Mouse (Mus musculus) C2C12 (cell line): ENCODE data around the gene Nrros. TPM values are rescaled to one million over a fixed set of nuclear protein-coding genes. Genes with fewer than 3 reads are reported as not detected.
"Not testable (repeated sequence)": the region's sequence is repeated elsewhere in the genome, so short reads cannot be mapped to it uniquely, and the experiment has no call there.

Experiments
- H3K27me3 ChIP-seq: one replicate; pipeline ENCODE4 v1.6.1; 2011; ENCODE audit not compliant: control insufficient read depth, insufficient read depth, insufficient read length
- H3K36me3 ChIP-seq: one replicate; pipeline ENCODE4 v1.6.1; 2011; ENCODE audit not compliant: control insufficient read depth, insufficient read depth
- H3K4me3 ChIP-seq: one replicate; pipeline ENCODE4 v1.5.1; 2011; ENCODE audit warnings: mild to moderate bottlenecking, control low read depth; ENCODE audit not compliant: poor library complexity, insufficient read depth, severe bottlenecking
- H3K79me2 ChIP-seq: one replicate; pipeline ENCODE4 v1.6.1; 2011; ENCODE audit not compliant: control insufficient read depth, insufficient read depth
- H3K79me3 ChIP-seq: one replicate; pipeline ENCODE4 v1.6.1; 2011; ENCODE audit warnings: low read depth, control low read depth
- H3ac ChIP-seq: one replicate; pipeline ENCODE3; 2011; ENCODE audit warnings: low read depth; ENCODE audit not compliant: control insufficient read depth, insufficient read length
- CEBPB ChIP-seq: IDR thresholded peaks from one replicate; pipeline ENCODE4 v1.6.1; 2011; ENCODE audit warnings: low read depth, mild to moderate bottlenecking, control low read depth, moderate library complexity
- CTCF ChIP-seq: IDR thresholded peaks from one replicate; pipeline ENCODE4 v1.5.1; 2011; ENCODE audit not compliant: control insufficient read depth, insufficient read depth, insufficient read length
- FOSL1 ChIP-seq: IDR thresholded peaks from one replicate; pipeline ENCODE4 v1.8.0; 2011; ENCODE audit warnings: mild to moderate bottlenecking, low read length; ENCODE audit not compliant: poor library complexity, insufficient read depth, severe bottlenecking
- MAX ChIP-seq: IDR thresholded peaks from one replicate; pipeline ENCODE4 v1.6.1; 2011; ENCODE audit warnings: mild to moderate bottlenecking, control low read depth
- MYOD1 ChIP-seq: IDR thresholded peaks from one replicate; pipeline ENCODE4 v1.6.1; 2011; ENCODE audit warnings: low read depth; ENCODE audit not compliant: control insufficient read depth, insufficient read length
- MYOG ChIP-seq: IDR thresholded peaks from one replicate; pipeline ENCODE4 v1.6.1; 2011; ENCODE audit not compliant: control insufficient read depth, insufficient read length; ENCODE audit errors: extremely low read depth
- USF1 ChIP-seq: IDR thresholded peaks from one replicate; pipeline ENCODE4 v1.6.1; 2011; ENCODE audit warnings: low read depth, mild to moderate bottlenecking, control low read depth, moderate library complexity
- polyA plus RNA-seq: library from polyadenylated mRNA; unstranded; fragments of >200 nt; fragmentation: generic; extraction: Trizol; gene quantifications from one replicate; pipeline ENCODE4 v1.2.1, GENCODE M21; 2012; ENCODE audit warnings: missing spikeins

The Nrros gene
- polyA plus RNA-seq, 1 experiment = not detected

GRCm38 (mm10) chr16:32102295-32102694, 63.1 kb downstream of the Nrros start:
- Histone ChIP-seq H3ac (no peak overlapping the region), H3K27me3 (no peaks in the 10 kb centered on the region), H3K4me3 (no peak overlapping the region), H3K79me2 (peaks cover 6% of the 10 kb centered on the region), H3K79me3 (peaks cover 1% of the 10 kb centered on the region), H3K36me3 (peaks cover 6% of the 10 kb centered on the region)
- TF ChIP-seq MAX = no peak
- TF ChIP-seq MYOG = no peak
- TF ChIP-seq CEBPB = no peak
- TF ChIP-seq CTCF = no peak
- TF ChIP-seq MYOD1 = no peak
- no peak for TF ChIP-seq USF1
- TF ChIP-seq FOSL1 = no peak

- Histone ChIP-seq H3K27me3 (no peaks in the 10 kb centered on the region), H3K79me3 (peaks cover 3% of the 10 kb centered on the region), H3K36me3 (peaks cover 4% of the 10 kb centered on the region), H3K79me2 (peaks cover 6% of the 10 kb centered on the region), H3K4me3 (peak within 1 kb of the TSS; percentile 71), H3ac (peak within 1 kb of the TSS; percentile 74)
- TF ChIP-seq MYOD1 = no peak
- TF ChIP-seq MAX = no peak
- no peak for TF ChIP-seq MYOG
- TF ChIP-seq USF1 = no peak
These were observed 65.7 kb downstream of the Nrros start, which contains the start of the genes Pigx and Cep19 for GRCm38 (mm10) chr16:32099638-32100150. Pigx (minus strand) TSS chr16:32099740. Cep19 (plus strand) TSS chr16:32099800.

- TF ChIP-seq FOSL1 (no peak), CTCF (no peak), MYOG (no peak)
- Histone ChIP-seq H3ac (peak overlapping the region; percentile 52), H3K79me2 (peaks cover 6% of the 10 kb centered on the region), H3K79me3 (peaks cover 3% of the 10 kb centered on the region), H3K4me3 (peak overlapping the region; percentile 71), H3K27me3 (no peaks in the 10 kb centered on the region), H3K36me3 (peaks cover 4% of the 10 kb centered on the region)
These were observed 66.3 kb downstream of the Nrros start for GRCm38 (mm10) chr16:32098897-32099637.

GRCm38 (mm10) chr16:32097757-32098156, 67.6 kb downstream of the Nrros start:
- not testable (repeated sequence) for H3K79me3 ChIP-seq, H3K36me3 ChIP-seq, H3K27me3 ChIP-seq, H3ac ChIP-seq, H3K4me3 ChIP-seq, H3K79me2 ChIP-seq

Other genes with a start within 250 kb of the Nrros start
- gene Pigz, start 231.7 kb downstream of the Nrros start, polyA plus RNA-seq = 0.05 TPM
- gene 0610012G03Rik, start 217.1 kb downstream of the Nrros start, polyA plus RNA-seq = 46.3 TPM
- gene Ncbp2, start 217.1 kb downstream of the Nrros start, polyA plus RNA-seq = 34.4 TPM
- 11.0 TPM for gene Senp5, start 162.3 kb downstream of the Nrros start, polyA plus RNA-seq
- gene Pak2, start 86.3 kb downstream of the Nrros start, polyA plus RNA-seq = 16.4 TPM
- gene Pigx, start 65.9 kb downstream of the Nrros start, polyA plus RNA-seq = 30.8 TPM
- 4.2 TPM for gene Cep19, start 65.8 kb downstream of the Nrros start, polyA plus RNA-seq
- not detected for gene Bex6, start 14.2 kb upstream of the Nrros start, polyA plus RNA-seq
- gene Fbxo45, start 81.6 kb upstream of the Nrros start, polyA plus RNA-seq = 5.8 TPM
- 10.9 TPM for gene Wdr53, start 81.6 kb upstream of the Nrros start, polyA plus RNA-seq
- gene Smco1, start 105.9 kb upstream of the Nrros start, polyA plus RNA-seq = not detected
- 7.4 TPM for gene Rnf168, start 111.9 kb upstream of the Nrros start, polyA plus RNA-seq
- 10.8 TPM for gene Ubxn7, start 166.7 kb upstream of the Nrros start, polyA plus RNA-seq
- not detected for gene Tm4sf19, start 234.9 kb upstream of the Nrros start, polyA plus RNA-seq